Mouse (Mus musculus) G1E (cell line): Measurements from ENCODE around the gene Stat6. TPM values are rescaled to one million over a fixed set of nuclear protein-coding genes. Genes with fewer than 3 reads are reported as not detected.

Source experiments
- ATAC-seq: 2 replicates; pipeline ENCODE4 v1.8.0; 2016; ENCODE audit warnings: mild to moderate bottlenecking; ENCODE audit not compliant: insufficient number of reproducible peaks, poor library complexity, low FRiP score, severe bottlenecking; ENCODE audit errors: extremely low read depth
- DNase-seq: peaks from one replicate; pipeline ENCODE4 v3.0.0; 2012; ENCODE audit warnings: low spot score
- H3K27me3 ChIP-seq: 2 replicates; pipeline ENCODE4 v1.6.1; 2012; ENCODE audit warnings: mild to moderate bottlenecking, low read length, inconsistent platforms; ENCODE audit not compliant: insufficient read depth
- H3K36me3 ChIP-seq: replicated peaks from 2 replicates; pipeline ENCODE3; 2012; ENCODE audit warnings: mild to moderate bottlenecking, inconsistent platforms
- H3K4me1 ChIP-seq: 2 replicates; pipeline ENCODE4 v1.6.1; 2012; ENCODE audit warnings: low read depth, low read length, inconsistent platforms, mixed read lengths; ENCODE audit not compliant: insufficient read depth
- H3K4me3 ChIP-seq: 2 replicates; pipeline ENCODE4 v1.5.1; 2012; ENCODE audit warnings: low read depth, mild to moderate bottlenecking, inconsistent platforms, low read length, moderate library complexity, mixed read lengths
- H3K9me3 ChIP-seq: replicated peaks from 2 replicates; pipeline ENCODE4 v1.6.1; 2012; ENCODE audit warnings: inconsistent platforms
- CTCF ChIP-seq: IDR thresholded peaks from 2 replicates; pipeline ENCODE4 v1.5.1; 2012; ENCODE audit warnings: low read depth, low read length, inconsistent platforms, mixed read lengths
- GATA1 ChIP-seq: IDR thresholded peaks from 2 replicates; pipeline ENCODE4 v1.6.1; 2012; ENCODE audit warnings: borderline replicate concordance, low read length, inconsistent platforms, mixed read lengths
- GATA2 ChIP-seq: IDR thresholded peaks from 2 replicates; pipeline ENCODE4 v1.6.1; 2012; ENCODE audit warnings: low read depth, low read length, inconsistent platforms, borderline replicate concordance
- POLR2AphosphoS5 ChIP-seq: IDR thresholded peaks from 2 replicates; pipeline ENCODE4 v1.6.1; 2012; ENCODE audit warnings: low read depth, low read length, inconsistent platforms; ENCODE audit not compliant: insufficient replicate concordance
- TAL1 ChIP-seq: conservative IDR thresholded peaks from 2 replicates; pipeline ENCODE4 v1.6.1; 2012; ENCODE audit warnings: low read depth, low read length, inconsistent platforms, mixed read lengths
- polyA plus RNA-seq: library from polyadenylated mRNA; stranded (reverse); fragments of >175 nt; gene quantifications from 2 replicates; pipeline ENCODE4 v1.2.3, GENCODE M21; 2012
- total RNA-seq, 2 experiments: library from RNA; stranded (forward) in 1 of 2; stranded (reverse) in 1 of 2; fragments of 200-1000 nt in 1 of 2; fragments of >200 nt in 1 of 2; fragmentation: Nextera tagmentation in 1 of 2; gene quantifications; 2 replicates each; pipeline ENCODE4 v1.2.3; 2014 to 2017

Stat6 gene
- total and polyA plus RNA-seq, 3 experiments, result 44.0 to 90.5 (median 69.5) TPM

DNA sequence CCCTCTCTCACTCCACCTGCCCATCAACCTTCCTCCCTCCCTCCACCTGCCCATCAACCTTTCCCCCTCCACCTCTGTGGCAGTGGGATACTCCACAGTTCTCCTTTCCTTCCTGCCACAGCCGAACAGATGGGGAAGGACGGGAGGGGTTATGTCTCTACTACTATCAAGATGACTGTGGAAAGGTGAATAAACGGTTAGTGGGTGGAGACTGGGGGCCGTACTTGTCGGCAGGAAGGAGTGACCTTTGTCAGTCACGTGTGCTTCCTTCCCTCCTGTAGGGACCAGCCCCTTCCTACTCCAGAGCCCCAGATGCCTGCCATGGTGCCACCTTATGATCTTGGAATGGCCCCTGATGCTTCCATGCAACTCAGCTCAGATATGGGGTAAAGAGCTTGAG, 15.3 kb downstream of the Stat6 start:
- Histone ChIP-seq H3K4me3 (peak overlapping the region; percentile 23; the same call in 1 of the 2 replicates), H3K36me3 (peaks cover 94% of the 10 kb centered on the region), H3K4me1 (peaks cover 84% of the 10 kb centered on the region), H3K27me3 (no peaks in the 10 kb centered on the region), H3K9me3 (no peaks in the 10 kb centered on the region)
- TF ChIP-seq CTCF, result no peak
- TF ChIP-seq GATA1, result no peak
- TF ChIP-seq POLR2AphosphoS5, result no peak
- TF ChIP-seq TAL1, result no peak
- no peak for TF ChIP-seq GATA2
- ATAC-seq, result no peak
- DNase-seq, result no peak

- H3K9me3 ChIP-seq, result no peaks in the 10 kb centered on the region
- peaks cover 94% of the 10 kb centered on the region for H3K36me3 ChIP-seq
- no peak overlapping the region for H3K4me3 ChIP-seq
- no peaks in the 10 kb centered on the region for H3K27me3 ChIP-seq
- no peak for ATAC-seq
- H3K4me1 ChIP-seq, result peaks cover 87% of the 10 kb centered on the region
- no peak for TF ChIP-seq CTCF
- TF ChIP-seq POLR2AphosphoS5, result peak; percentile 37; the same call in 1 of the 2 replicates
- DNase-seq, result no peak
These were observed 16.8 kb downstream of the Stat6 start for GRCm38 (mm10) chr10:127659551-127659950.

GRCm38 (mm10) chr10:127661291-127661914, 18.6 kb downstream of the Stat6 start:
- peaks cover 82% of the 10 kb centered on the region for H3K36me3 ChIP-seq
- no peaks in the 10 kb centered on the region for H3K27me3 ChIP-seq
- DNase-seq, result no peak
- peak overlapping the region; percentile 69 for H3K4me3 ChIP-seq
- H3K9me3 ChIP-seq, result no peaks in the 10 kb centered on the region
- ATAC-seq, result no peak
- peaks cover 96% of the 10 kb centered on the region for H3K4me1 ChIP-seq
- TF ChIP-seq POLR2AphosphoS5, result no peak
- no peak for TF ChIP-seq GATA2
- no peak for TF ChIP-seq TAL1
- no peak for TF ChIP-seq CTCF

DNA sequence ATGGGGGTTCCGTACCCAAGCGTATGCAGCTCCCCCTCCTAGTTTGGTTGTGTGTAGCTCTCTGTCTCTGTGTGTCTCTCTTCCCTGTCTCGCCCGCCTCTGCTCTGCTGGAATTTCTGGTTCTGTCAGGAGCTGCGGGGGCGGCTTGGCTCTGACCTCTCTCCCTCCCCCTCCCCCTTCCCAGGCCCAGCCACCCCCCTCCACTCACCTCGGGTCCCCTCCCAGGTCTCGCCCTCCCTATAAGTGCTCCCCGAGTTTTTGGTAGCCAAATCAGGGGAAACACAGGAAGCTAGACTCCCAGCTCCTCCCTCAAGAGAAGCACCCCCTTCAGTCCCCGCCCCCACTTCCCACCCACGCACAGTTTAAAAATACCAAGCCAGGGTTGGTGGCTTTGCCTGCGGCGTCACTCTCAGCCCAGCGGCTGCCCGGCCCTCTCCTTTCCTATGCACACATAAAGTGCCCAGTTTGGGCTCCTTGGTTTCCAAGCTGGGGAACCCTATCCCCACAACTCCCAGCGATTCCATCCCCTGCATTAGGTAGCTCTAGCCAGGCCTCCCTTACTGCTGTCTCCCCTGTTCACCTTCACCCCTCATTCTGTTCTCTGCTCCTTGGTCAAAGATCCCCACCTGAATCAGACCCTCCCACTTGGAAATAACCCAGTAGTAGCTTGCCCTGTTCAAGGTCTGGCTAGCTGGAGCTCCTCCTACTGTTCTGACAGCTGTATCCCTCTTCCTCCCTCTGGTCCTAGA, 19.3 kb downstream of the Stat6 start:
- Histone ChIP-seq H3K27me3 (no peaks in the 10 kb centered on the region), H3K9me3 (no peaks in the 10 kb centered on the region), H3K36me3 (peaks cover 77% of the 10 kb centered on the region), H3K4me1 (peaks cover 96% of the 10 kb centered on the region), H3K4me3 (peak overlapping the region; percentile 69)
- TF ChIP-seq TAL1 (no peak), CTCF (no peak), GATA2 (no peak), GATA1 (no peak), POLR2AphosphoS5 (no peak; the same call in 1 of the 2 replicates)
- ATAC-seq, result peak; percentile 51
- peak; percentile 98 for DNase-seq

DNA sequence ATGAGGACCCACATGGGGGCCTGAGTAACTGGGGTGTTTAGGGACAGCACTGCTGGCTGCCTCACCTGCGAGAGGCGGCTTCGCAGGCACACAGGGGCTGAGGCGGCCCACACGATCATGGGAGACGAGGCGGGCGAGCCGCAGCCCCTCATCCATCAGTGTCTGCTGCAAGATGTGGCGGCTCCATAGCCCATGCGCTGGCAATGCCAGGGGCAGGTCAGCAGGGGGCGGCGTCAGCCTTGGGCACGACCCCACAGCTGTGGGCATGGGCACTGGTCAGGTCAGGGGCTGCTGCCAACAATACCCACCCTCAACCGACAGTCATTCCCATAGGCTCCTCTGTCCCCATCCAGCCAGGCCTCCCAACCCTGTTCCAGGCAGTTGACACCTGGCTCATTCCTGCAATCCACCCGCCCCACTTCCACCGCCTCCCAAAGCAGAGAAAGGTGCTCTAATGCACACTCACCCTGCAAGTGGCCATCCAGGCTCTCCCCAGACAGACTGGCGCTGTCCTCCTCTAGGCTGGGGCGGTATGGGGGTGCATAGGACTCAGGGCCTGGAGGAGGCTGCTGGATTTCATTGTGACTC, 20.0 kb downstream of the Stat6 start:
- peaks cover 71% of the 10 kb centered on the region for H3K36me3 ChIP-seq
- ATAC-seq, result no peak
- H3K9me3 ChIP-seq, result no peaks in the 10 kb centered on the region
- TF ChIP-seq TAL1 (no peak), POLR2AphosphoS5 (no peak), GATA2 (no peak), GATA1 (no peak), CTCF (peak; percentile 53)
- peak overlapping the region; percentile 69 for H3K4me3 ChIP-seq
- DNase-seq, result no peak
- H3K27me3 ChIP-seq, result no peaks in the 10 kb centered on the region
- peaks cover 96% of the 10 kb centered on the region for H3K4me1 ChIP-seq

DNA sequence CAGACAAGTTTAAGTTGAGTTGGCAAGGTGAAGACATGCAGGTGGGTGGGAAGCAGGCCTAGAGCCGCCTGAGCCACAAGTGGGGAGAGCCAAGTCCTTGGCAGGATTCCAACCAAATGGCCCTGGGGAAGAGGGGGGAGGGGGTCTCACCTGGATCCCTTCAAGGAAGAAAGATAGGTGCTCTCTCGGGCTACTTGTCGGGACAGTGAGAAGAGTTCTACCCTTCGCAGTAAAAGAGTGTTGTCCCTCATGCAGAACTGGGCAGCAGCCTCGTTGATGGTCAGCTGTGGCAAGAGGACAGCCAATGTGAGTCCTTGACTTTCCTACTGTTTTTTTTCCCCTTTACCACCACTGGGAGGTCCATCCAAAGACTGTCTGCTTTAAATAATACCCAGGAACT, 20.8 kb downstream of the Stat6 start:
- Histone ChIP-seq H3K27me3 (no peaks in the 10 kb centered on the region), H3K9me3 (no peaks in the 10 kb centered on the region), H3K4me3 (peak overlapping the region; percentile 93; the same call in 1 of the 2 replicates), H3K36me3 (peaks cover 63% of the 10 kb centered on the region), H3K4me1 (peaks cover 92% of the 10 kb centered on the region)
- TF ChIP-seq CTCF (no peak), POLR2AphosphoS5 (no peak), TAL1 (no peak), GATA2 (no peak), GATA1 (no peak)
- no peak for ATAC-seq
- no peak for DNase-seq
